Mouse (Mus musculus) liver, embryonic 14.5 days (tissue): ENCODE measurements at regions not wholly inside any gene's neighbourhood (a gene's known extent, or its start where the extent isn't known, plus 50 kb on each side); places are given as distances from the start of the nearest gene placed in this dataset.

Experiments used
- CTCF ChIP-seq: IDR thresholded peaks from 2 replicates; pipeline ENCODE4 v1.5.1; 2016; ENCODE audit warnings: antibody characterized with exemption, low read depth, control low read depth
- EP300 ChIP-seq: IDR thresholded peaks from 2 replicates; pipeline ENCODE4 v1.6.1; 2016; ENCODE audit warnings: antibody characterized with exemption, low read depth

DNA sequence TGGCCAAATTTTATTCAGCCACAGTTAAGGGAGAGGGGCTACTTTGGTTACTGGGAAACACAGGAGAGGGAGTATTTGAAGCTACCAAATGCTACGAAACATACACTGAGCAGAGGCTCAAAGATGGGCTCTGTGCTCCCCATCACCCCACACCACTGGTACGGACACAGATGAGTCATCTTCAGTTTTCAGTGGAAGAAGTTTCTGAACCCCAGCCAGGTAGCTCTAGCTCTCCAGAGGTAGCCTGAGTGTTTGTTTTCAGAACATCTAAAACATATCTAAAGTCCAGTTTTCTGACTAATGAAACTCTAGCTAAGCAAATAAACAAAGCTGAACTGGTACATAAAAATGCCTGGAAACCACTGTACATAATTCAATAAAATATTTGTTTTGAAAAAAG lies 90.3 kb upstream of the Tac1 start:
- TF ChIP-seq CTCF (no peak), EP300 (no peak)
